Mouse (Mus musculus) v-Abl transformed pro-B cells (cell line): ENCODE data around the gene Rab11b.

Source experiments
- in situ Hi-C, 2 experiments: fragments of 400-800 bp; cut with MboI; formaldehyde crosslinking; loops; one replicate each; pipeline ENCODE4 v1.15.1; 2025; ENCODE audit not compliant: unreplicated experiment in 2 of 2

Rab11b gene

DNA sequence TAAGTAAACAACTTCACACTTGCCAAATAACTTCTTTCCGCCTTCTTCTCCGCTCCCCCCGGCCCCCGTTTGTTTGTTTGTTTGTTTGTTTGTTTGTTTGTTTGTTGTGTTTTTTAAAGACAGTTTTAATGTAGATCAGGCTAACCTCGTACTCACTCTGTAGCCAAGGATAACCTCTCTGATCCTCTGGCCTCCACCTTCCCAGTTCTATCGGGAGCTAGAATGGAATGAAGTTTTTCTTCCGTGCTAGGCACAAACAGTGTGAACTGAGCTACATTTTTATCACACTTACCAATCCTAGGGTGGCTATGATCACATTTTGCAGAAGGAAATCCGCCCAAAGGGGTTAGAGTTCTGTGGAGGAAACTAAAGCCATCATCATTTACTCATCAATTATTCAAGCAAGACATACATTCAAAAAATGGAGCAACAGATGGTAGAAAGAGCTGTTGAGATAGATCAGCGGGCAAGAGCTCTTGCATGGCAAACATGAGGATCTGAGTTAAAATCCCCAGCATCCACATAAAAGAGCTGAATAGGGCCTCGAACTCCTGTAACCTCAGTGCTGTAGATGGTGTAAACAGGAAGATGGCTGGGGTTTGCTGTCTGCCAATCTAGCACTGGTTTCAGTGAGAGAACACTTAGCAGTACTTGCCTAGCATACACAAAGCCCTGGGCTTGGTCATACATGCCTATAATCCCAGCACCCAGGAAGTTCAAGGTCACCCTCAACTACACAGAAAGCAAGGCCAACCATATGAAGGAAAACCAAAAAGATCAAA, 41.2 kb downstream of the Rab11b start:
- in situ Hi-C loops, result no loop called here

DNA sequence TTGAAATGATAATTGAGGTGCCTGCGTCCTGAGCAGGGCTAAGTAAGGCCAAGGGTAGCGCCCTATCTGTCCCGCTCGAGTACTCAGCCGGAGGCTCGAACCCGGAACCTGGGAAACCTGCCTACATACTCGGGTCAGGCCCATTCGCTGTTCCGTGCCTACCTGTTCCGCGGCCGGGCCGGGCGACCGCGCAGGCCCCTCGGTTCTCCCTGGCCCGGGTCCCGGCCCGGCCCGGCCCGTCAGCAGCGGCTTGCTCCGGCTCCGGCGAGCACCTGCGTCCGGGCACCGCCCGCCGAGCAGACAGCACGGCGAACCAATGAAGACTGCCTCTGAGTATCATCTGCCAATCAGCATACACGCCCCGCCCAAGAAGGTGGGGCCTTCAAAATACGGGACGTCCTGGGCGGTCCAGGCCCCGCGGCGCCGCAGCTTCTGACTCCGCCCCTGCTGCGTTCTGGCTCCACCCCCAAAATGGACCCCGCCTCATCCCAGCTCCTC, 41.9 kb downstream of the Rab11b start, which contains the start of gene March2:
TSS of gene March2 (minus strand) at position 287 of the 498 bp plus-strand sequence.
- in situ Hi-C loops, result no loop called here

DNA sequence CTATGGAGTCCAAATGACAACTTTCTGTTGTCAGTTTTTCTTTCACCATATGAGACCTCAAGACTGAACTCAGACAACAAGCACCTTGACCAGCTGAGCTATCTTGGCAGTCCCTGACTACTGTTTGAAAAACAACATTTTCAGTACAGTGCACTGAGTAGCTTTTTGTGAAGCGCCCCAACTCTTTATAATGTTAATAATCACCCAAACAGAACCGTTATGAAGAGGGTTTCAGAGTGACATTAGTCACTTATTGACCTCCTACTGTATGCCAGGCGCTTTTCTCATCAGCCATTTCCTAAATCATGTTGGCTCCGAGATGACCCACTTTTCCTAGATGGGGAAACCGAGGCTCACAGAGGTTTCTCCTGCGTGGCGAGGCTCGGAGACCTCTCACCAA, 42.3 kb downstream of the Rab11b start:
- in situ Hi-C loops, result no loop called here

DNA sequence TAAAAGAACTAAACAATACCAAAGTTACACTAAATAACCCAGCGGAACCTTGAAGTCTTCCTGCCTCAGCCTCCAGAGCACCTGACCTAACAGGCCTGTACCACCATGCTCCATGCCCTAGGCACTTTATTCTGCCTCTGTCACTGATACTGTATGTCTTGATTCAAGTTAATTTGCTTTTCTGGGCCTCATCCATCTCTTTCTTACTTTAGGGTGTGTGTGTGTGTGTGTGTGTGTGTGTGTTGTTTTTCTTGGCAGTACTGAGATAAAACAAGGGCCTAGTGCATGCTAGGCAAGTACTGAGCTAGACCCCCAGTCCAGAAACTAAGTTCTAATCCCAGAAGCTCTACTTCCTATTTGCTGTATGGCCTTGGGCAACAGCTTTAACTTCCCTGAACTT, 43.1 kb downstream of the Rab11b start:
- in situ Hi-C loops, result no loop called here

DNA sequence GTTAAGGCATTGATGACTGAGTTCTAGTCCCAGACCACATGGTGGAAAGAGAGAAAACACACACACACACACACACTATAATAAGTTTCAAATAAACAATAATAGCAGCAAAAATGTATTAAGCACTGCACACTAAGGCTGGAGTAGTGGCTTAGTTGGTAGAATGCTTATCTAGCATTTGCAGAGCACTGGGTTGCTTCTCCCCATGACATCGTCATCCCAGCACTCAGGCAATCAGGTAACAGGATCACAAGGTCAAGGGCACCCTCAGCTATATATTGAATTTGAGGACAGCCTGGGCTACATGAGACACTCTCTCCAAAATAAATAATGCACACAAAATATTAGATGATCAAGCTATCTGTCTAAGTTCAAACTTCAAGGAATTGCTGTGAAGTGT, 45.6 kb downstream of the Rab11b start:
- in situ Hi-C loops, result no loop called here

DNA sequence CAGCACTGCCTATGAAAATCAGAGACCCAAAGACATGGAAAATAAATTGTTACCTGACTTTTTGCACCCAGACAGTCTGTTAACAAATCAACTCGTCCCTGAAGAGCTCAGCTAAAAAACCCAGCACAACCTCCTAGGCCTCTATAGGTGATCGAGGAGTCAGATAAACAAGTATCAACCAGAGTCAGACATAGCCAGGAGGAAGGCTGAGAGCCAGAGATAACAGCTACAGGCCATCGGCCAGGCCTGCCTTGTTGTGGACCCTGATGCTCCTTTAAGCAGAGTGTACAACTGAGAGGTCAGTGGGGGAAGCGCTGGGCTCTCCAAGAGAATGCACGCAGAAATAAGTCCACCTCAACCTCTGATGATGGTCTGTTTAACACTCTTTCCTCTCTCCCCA, 47.1 kb downstream of the Rab11b start:
- in situ Hi-C loops, result no loop called here

DNA sequence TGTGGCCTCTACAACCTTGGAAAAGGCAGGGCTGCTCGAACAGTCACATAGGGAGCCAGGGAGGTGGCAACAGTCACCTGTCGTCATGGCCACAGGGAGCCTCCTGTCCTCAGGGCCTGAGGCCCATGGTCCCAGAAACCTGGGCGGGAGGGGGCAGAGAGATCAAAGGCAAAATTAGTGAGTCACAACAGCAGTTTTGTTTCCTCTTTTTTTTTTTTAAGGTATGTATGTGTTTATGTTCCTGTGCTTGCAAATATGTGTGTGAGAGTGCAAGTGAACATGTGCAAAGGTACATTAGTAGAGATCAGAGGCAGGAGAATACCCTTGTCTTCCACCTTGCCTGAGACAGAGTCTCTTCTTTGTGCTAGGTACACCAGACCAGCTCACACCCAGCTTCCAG, 50.5 kb downstream of the Rab11b start:
- in situ Hi-C loops, result no loop called here

DNA sequence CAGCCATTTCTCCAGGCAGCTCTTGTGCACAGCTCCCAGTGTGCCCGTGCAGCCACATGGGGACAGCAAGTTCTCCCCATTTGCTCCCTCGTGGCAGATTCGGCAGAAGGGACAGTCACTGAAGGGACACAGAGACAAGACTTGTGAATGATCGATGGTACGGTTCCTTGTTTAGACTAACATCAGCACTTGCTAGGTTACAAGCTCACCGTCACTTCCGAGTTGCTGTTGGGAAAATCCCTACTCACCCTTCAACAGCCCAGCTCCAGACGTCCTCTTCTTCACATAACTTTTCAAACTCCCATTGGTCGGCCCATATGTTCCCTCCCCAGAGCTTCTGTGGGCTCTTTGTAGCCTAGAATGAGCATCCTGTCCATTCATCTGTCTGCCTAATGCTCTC, 57.2 kb downstream of the Rab11b start:
- in situ Hi-C loops, result no loop called here

DNA sequence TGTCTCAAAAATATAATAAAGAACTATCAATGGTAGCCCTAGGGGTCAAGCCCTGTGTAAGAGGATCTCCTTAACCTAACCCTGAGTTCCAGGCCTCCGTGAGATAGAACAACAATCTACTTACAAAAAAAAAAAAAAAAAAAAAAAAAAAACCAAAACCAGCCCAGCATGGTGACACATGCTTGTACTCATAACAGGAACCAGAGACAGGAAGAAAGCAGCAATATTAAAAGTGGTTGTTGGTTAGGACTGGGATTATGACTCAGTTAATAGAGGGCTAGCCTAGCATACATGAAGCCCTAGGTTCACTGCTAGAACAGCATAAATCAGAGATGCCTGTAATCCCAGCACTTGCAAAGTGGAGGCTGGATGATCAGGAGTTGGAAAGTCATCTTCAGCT, 58.2 kb downstream of the Rab11b start:
- in situ Hi-C loops, result no loop called here

DNA sequence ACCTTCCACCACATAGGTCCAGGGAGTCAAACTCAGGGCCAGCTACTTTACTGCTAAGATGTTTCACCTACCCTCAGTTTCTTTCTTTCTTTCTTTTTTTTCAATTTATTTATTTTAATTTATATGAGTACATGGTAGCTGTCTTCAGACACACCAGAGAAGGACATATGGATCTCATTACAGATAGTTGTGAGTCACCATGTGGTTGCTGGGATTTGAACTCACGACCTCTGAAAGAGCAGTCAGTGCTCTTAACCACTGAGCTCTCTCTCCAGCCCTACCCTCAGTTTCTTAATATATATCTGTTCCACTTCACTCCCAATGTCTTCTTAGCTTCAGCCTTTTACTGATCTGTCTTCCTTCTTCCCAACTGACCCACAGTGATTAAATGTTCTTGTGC, 64.9 kb downstream of the Rab11b start:
- in situ Hi-C loops, result no loop called here
